Mouse (Mus musculus) brown adipose tissue, adult 24 weeks (tissue): ENCODE measurements around the gene Gm5475. TPM values are rescaled to one million over a fixed set of nuclear protein-coding genes. Genes with fewer than 3 reads are reported as not detected.

ENCODE experiments used
- H3K27ac ChIP-seq: fragments of 200-500 bp; replicated peaks from 2 replicates; pipeline ENCODE4 v1.5.1; 2012; ENCODE audit warnings: low read depth, mild to moderate bottlenecking, low read length
- H3K4me1 ChIP-seq: fragments of 200-500 bp; 2 replicates; pipeline ENCODE4 v1.6.1; 2012; ENCODE audit warnings: low read length, mixed read lengths; ENCODE audit not compliant: control insufficient read depth, insufficient read depth, insufficient read length
- H3K4me3 ChIP-seq: fragments of 200-500 bp; 2 replicates; pipeline ENCODE4 v1.5.1; 2012; ENCODE audit warnings: low read depth, mild to moderate bottlenecking, low read length, moderate library complexity; ENCODE audit not compliant: insufficient read depth
- polyA plus RNA-seq: library from polyadenylated mRNA; stranded (reverse); fragments of >200 nt; gene quantifications from 2 replicates; pipeline ENCODE4 v1.2.4, GENCODE M21; 2012; ENCODE audit not compliant: missing spikeins, insufficient read depth, insufficient read length

The Gm5475 gene
- polyA plus RNA-seq, 1 experiment = not detected

DNA sequence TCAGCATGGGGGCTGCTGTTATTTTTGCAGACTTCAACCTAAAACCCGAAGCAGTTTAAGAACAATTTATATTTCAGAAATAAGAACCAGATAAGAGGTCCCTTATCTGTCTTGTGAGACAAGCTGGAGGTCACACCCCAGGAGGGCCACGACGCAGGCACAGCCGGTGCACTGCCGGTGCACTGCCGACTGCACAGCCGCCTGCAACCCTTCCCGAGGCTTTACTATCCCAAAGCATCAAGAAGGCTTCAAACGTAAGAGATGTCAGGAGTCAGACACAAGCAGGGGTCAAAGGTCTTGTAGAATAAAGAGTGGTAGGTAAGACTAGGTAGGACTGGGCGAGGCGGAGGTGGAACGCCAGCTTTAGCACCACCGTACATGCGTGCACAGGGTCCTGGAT lies 19.6 kb upstream of the Gm5475 start:
- H3K4me3 ChIP-seq = peak overlapping the region; percentile 63
- peak overlapping the region; percentile 94; the same call in 1 of the 2 replicates for H3K27ac ChIP-seq

DNA sequence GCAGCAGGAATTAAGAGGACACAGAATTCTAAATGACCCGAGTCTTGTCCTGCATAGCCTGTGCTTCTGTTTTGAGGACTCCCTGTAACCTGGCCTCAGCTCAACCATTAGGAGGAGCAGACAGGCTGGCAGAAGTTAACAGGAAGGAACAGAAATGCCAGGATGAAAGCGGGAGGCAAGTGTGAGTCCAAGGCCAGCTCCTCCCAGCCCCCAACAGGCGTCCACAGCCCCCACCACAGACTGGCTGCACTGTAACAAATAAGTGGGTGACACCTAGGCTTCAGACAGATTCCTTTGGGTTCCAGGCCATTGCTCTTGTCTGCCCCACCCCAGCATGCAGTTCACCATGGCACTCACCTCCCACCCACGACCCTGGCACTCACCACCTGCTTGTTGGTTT lies 19.1 kb upstream of the Gm5475 start:
- Histone ChIP-seq H3K27ac (peak overlapping the region; percentile 94), H3K4me3 (peak overlapping the region; percentile 63), H3K4me1 (no peaks in the 10 kb centered on the region)

More for the DNA sequence above, 19.6 kb upstream of the Gm5475 start:
- H3K4me1 ChIP-seq = no peaks in the 10 kb centered on the region

DNA sequence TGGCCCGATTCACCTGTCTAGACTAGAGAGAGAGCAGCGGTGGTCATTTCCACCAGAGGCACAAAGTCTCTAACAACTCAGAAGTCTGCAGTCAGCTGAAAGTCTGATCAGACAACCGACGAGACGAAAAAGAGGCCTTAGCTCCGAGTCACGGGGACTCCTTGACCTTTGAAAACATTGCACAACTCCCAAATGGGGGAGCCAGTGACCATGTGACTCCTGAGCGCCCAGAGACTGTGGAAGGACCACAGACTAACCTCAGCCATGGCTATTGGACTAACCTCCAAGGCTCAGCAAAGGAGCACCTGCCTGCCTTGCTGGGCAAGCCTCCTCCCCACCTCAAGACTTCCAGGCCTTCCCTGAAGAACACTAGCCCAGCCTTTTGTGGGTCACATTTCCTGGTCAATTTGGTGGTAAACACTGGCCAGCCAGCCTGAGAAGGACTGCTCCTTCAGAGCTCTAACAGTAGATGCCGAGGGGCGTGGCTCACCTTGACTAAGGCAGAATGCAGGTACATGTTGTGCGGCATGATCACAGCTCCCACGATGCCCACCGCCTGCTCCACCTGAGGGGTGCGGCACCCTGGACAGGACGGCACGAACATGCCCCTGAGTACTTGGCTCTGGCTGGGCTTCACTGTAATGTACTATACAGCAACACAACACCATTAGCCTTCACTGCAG lies 18.5 kb upstream of the Gm5475 start:
- Histone ChIP-seq H3K4me1 (no peaks in the 10 kb centered on the region), H3K4me3 (peak overlapping the region; percentile 63), H3K27ac (peak overlapping the region; percentile 94)

DNA sequence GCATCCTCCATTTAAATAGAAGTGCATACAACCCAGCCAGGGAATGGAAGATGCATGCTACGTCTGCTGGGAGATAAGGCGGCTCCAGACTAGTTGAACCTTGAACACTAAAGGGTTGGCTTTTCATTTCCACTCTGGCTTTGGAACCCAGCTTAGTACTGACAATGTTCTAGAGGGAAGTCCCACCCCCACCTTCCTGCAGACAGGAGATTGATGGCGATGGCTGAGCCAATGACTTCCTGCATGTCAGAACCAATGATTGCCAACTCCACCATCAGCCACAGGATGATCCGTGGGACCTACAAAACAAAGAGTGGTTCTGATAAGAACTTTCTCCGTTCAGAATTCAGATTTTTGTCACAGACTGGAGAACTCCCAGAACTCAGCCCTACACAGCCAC lies 15.9 kb upstream of the Gm5475 start:
- no peaks in the 10 kb centered on the region for H3K4me1 ChIP-seq
- H3K4me3 ChIP-seq = no peak overlapping the region
- H3K27ac ChIP-seq = peak overlapping the region; percentile 62; the same call in 1 of the 2 replicates

DNA sequence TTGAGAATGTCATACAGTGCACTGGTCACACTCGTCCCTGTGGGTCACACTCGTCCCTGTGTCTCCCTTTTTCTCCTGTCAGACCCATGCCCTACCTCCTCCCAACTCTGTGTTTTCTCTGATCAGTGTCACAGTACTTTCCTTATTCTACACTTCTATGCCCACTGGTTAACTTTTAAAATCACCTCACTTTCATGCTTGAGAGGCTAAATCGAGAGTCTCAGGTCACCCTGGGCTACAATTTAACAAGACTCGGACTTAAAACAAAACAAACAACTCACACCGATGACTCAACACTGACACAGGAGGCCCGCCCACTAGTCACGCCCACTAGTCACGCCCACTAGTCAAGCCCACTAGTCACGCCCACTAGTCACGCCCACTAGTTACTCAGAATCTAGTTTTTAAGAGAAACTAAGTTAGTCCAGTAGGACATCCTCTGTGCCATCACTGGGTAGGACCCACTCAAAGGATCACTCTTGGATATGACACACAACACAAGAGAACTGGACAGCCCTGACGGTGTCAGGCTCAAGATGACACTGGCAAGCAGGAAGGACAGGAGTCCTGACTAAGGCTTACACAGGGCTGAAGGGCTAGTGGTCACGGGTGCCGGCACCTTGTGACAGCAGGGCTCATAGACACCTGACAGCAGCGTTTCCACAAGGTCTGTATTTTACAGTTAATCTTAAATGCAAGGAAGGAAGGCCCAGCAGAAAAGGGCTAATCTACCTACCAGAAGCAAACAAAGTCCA lies 10.9 kb upstream of the Gm5475 start:
- peaks cover 3% of the 10 kb centered on the region for H3K4me1 ChIP-seq
- no peak overlapping the region for H3K27ac ChIP-seq
- H3K4me3 ChIP-seq = no peak overlapping the region

DNA sequence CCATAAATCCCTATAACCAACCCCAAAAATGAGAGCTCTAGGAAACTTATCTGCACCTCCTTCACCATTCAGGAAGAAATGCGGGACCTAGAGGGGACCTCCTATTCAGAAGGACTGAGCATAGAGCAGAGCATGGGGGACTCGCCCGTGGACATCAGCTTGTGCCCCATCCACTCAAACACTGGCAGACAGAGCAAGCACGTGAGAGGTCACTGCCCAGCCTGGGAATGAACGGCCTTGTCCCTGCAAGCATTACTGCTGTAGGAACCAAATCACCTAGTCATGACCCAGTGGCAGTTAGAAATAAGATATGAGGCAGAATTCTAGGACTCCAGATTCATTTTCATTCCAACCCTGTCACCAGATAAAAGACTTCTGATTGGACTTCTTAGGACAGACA lies 10.2 kb upstream of the Gm5475 start:
- no peak overlapping the region for H3K4me3 ChIP-seq
- H3K4me1 ChIP-seq = peaks cover 3% of the 10 kb centered on the region
- H3K27ac ChIP-seq = no peak overlapping the region

DNA sequence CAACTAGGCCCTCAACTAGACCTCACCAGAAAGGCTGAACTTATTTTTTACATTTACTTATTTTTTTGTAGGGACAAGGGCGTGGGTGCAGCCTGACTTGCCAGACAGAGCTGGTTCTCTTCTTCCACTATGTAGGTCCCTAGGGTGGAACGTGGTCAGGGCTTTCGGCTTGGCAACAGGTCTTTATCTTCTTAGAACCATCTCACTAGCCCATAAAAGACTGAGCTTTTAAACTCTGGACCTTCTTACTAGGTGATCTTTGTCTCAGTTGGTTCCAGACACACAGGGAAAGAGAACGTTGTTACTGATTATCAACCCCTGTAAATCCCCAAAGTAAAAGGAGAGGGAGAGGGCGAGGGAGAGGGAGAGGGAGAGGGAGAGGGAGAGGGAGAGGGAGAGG lies 8.6 kb upstream of the Gm5475 start:
- H3K4me1 ChIP-seq = peaks cover 6% of the 10 kb centered on the region
- no peak overlapping the region for H3K4me3 ChIP-seq
- H3K27ac ChIP-seq = peak overlapping the region; percentile 34

DNA sequence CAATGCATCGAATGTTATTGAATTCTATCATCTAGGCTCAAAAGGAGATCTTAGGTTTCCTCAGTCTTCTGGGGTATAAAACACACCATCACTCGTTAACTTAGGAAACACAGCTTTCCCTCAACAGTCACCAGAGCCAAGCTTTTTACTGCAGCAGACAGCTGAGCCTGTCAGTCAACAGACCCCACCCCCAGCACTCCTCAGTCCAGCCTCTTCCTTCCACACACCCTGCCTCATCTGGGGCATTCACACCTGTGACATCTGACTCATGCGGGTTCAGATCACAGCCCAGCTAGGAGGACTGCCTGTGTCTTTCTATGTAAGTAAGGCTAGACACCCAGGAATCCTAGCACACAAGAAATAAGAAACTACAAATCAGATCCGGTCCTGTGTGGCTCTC lies 7.9 kb upstream of the Gm5475 start:
- no peak overlapping the region for H3K27ac ChIP-seq
- H3K4me1 ChIP-seq = peaks cover 6% of the 10 kb centered on the region
- no peak overlapping the region for H3K4me3 ChIP-seq

DNA sequence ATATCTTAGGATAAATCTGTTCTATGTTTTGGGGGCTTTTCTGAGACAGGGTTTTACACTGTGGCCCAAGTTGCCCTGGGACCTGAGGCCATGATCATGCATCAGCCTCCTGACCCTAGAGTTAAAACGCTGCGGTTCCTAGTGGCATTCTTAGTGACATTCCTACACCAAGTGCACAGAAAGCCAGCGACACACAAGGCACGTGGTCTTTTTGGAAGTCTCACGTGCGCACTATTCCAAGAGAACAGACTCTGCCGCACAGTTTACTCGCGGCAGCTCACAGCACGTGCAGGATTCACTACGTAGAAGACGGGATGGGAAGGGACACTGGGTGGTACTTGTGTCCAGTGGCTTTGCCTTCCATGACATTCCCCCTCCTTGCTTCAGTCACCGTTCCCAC lies 7.0 kb upstream of the Gm5475 start:
- Histone ChIP-seq H3K4me3 (no peak overlapping the region), H3K4me1 (peaks cover 6% of the 10 kb centered on the region)

DNA sequence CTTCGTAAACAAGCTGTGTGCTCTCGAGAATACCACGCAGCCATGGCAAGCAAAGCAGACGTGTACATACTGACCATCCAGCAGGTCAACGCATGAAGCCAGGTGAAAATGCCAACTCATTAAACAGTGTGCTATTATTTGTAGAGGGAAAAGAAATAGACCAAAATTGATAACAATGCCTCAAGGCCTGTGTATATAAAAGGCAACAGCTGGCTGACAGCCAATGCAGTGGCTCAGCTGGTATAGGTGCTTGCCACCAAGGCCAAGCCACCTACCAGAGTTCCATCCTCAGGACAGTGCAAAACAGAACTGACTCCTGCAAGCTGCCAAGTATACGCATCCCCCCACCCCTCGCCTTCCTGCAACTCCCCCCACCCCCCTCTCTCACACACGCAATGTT lies 6.3 kb upstream of the Gm5475 start:
- peaks cover 9% of the 10 kb centered on the region for H3K4me1 ChIP-seq
- H3K27ac ChIP-seq = no peak overlapping the region
- no peak overlapping the region for H3K4me3 ChIP-seq

More for the DNA sequence above, 7.0 kb upstream of the Gm5475 start:
- H3K27ac ChIP-seq = no peak overlapping the region

DNA sequence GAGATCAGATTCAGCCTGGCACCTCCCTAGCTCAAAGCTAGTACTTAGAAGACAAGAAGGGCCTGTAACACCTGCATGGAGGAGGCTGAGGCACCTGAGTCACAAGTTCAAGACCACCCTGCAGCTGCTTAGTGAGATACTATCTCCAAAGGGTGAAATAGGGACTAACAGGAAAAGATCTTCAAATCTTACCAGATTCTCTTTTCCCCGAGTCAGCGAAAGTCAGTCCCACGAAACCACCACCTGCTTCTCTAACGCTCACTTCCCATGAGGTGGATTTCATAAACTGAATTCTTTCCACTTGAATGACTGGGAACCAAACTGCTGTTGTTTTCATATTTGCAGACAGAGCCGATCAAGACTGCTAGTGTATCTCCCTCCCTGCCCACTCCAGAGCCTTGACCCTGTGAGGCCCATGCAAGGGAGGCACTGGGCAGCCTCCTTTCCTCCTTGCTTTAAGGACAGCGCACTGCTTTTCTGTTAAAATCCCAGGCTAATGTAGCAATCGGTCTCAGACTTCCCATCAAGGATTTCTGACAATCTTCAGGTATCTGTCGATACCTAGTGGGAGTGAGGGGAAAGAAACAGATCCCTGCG lies 4.0 kb upstream of the Gm5475 start:
- peaks cover 18% of the 10 kb centered on the region for H3K4me1 ChIP-seq
- no peak overlapping the region for H3K4me3 ChIP-seq
- H3K27ac ChIP-seq = no peak overlapping the region

DNA sequence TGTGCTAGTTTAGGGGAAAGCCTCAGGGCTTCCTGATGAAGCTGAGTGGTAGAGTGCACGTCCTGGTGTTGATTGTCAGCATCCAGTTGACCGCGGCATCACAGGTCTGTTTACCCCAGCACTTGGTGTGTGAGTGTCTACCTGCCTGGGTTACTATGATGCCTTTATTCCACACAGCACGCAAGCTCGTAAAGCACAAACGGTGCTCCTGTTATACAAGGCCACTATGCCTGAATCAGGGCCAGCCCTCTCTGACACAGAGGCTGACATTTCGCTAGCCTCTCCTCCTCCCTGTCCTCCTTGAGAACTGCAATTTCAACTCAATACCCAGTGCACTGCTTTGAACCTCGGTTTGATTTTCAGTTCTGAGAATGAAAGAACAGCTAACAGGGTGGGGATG lies 2.6 kb upstream of the Gm5475 start:
- H3K4me3 ChIP-seq = no peak overlapping the region
- peaks cover 14% of the 10 kb centered on the region; the same call in 1 of the 2 replicates for H3K4me1 ChIP-seq
- 0 out of 2 replicates have a peak overlapping the region, but pooled peaks have one; percentile 8 for H3K27ac ChIP-seq

DNA sequence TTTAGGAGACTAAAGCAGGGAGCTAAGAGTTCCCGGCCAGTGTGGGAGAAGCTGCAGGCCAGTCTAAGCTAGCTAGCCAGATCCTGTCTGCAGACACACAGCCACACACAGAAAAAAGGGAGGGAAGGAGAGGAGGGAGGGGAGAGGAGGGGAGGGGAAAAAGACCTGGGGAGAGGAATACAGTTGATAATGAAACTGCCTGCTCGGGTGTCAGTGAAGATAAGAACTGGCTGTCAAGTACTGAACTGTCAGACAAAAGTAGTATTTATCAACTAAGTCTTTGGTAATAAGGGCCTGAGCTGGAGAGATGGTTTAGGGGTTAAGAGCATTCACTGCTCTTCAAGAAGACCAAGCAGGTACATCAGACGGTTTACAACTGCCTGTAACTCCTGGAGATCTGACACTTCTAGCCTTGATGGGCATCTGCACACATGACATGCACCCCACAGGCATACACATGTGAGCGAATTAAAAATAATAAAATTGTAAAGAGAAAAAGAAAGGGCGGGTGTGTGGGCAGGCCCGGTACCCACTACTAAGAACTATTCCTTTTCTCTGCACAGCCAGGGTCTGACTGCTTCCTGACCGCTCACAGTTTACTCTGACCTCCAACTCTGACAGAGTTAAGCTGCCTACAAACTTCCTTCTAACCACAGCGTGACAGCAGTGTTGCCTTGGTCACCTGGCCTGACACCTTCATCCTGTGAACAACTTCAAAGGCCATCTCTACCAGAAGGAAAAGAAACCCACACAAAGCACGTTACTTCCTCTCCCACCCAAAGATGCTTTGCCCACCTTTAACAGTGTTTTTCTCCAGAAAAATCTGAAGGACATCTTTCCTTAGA lies 1.8 kb upstream of the Gm5475 start:
- peaks cover 14% of the 10 kb centered on the region; the same call in 1 of the 2 replicates for H3K4me1 ChIP-seq
- H3K4me3 ChIP-seq = no peak overlapping the region
- 0 out of 2 replicates have a peak overlapping the region, but pooled peaks have one; percentile 8 for H3K27ac ChIP-seq

DNA sequence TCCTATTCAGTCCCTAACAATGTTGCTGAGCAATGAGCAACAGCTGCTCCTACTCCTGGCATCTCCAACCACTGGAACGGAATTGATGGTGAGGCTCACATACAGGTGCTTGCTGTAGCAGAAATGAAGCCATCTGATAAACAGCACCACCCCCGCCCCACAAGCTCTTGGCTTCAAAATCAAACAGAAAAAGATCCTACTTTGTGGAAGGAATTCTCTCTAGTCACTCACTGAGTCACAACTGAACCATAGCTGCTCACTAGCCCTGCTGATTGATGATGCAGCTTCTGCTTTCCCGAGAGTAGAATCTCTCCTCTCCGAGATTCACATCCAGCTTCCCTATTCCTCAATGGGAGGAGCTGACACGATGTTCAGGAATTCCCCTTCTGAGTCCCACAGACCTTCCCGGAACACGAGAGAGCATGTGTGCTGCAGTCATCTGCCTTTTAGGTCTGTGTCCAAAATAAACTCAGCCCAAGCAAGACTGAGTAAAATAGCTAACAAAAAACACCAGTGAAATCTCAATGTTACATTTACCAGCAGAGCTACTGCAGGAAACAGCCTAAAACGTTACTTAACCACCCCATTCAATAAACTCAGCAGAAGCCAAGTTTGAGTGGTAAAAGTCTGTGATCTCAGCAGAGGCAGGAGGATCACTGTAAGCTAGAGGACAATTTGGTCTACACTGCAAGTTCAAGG lies 739 bp upstream of the Gm5475 start:
- Histone ChIP-seq H3K4me3 (peak overlapping the region; percentile 79), H3K27ac (peak overlapping the region; percentile 15; the same call in 1 of the 2 replicates), H3K4me1 (peaks cover 14% of the 10 kb centered on the region; the same call in 1 of the 2 replicates)
